Mouse (Mus musculus) E14TG2a.4 (cell line): Measurements from ENCODE around the gene Mrpl16.
A peak's percentile ranks its signal among the peaks of the same experiment; 100 is the strongest.

Source experiments
- CTCF ChIP-seq: conservative IDR thresholded peaks from 2 replicates; pipeline ENCODE4 v1.5.1; 2014; ENCODE audit warnings: low read length
- NANOG ChIP-seq: IDR thresholded peaks from 2 replicates; pipeline ENCODE4 v1.6.1; 2014; ENCODE audit warnings: borderline replicate concordance, low read length, mixed read lengths
- POU5F1 ChIP-seq: IDR thresholded peaks from 2 replicates; pipeline ENCODE4 v1.6.1; 2014; ENCODE audit warnings: low read length, borderline replicate concordance

DNA sequence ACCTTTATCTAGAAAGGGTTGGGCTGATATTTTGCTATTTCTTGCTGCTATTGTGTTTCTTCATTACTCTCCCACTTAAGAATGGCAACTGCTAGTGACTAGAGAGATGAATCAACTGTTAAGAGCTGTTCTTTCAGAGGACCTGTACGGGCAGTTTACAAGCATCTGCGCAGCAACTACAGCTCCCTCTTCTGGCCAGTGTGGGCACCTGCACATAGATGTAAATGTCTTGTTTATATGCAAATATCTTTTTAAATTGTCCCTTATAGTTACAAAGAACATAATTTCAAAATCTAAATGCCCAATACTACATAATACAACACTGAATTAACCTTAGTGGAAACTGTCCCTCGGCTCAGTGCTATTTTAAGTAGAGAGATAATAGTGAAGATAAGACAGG is 2.0 kb upstream of the Mrpl16 start:
- TF ChIP-seq CTCF: peak; percentile 96
- TF ChIP-seq NANOG: no peak
- no peak for TF ChIP-seq POU5F1
